In genomic region chr4:40849518-40849917, GRCm38 (mm10) we compare ENCODE assay signal across 13 mouse cellular contexts. TPM values are rescaled to one million over a fixed set of nuclear protein-coding genes. Genes with fewer than 3 reads are reported as not detected.
DNase-seq lines count a peak whose midpoint lies in the region; ATAC-seq and TF ChIP-seq lines count a peak whose summit lies in the region.
"Had no signal": no experiment of that assay in that cellular context is flagged by ENCODE, and none has a peak within 500 bp of the region (broad histone marks: within the 10 kb centered on the region; RNA-seq: fewer than 3 reads in every experiment).

No protein-coding gene starts in this region.

- no peak for ATAC-seq in heart, embryonic 13.5 days (ENCODE audit: extremely low read depth, insufficient number of reproducible peaks, low FRiP score, low TSS enrichment)
- ATAC-seq in G1E (ENCODE audit: extremely low read depth, insufficient number of reproducible peaks, low FRiP score, poor library complexity, severe bottlenecking) = no peak
- peak; percentile 71 for ATAC-seq in liver, embryonic 13.5 days (ENCODE audit: low read depth)
- no peak for ATAC-seq in intestine, embryonic 16.5 days
- ATAC-seq: forebrain, embryonic 14.5 days had no signal

- intact Hi-C loops in heart, postnatal 10 days (cut with DNase I) = no loop called here
- intact Hi-C loops in left cerebral cortex, postnatal 14 days (cut with DNase I) = no loop called here

- 43% methylated on average over 3 of the region's 3 CpGs for WGBS in heart, embryonic 13.5 days
- WGBS in liver, embryonic 13.5 days (ENCODE audit: insufficient replicate concordance) = 21% methylated on average over 3 of the region's 3 CpGs
- WGBS in intestine, embryonic 16.5 days = 87% methylated on average over 3 of the region's 3 CpGs

- H3K27ac ChIP-seq in heart, embryonic 13.5 days (replicated peaks) = peak overlapping the region; percentile 98
- peak overlapping the region; percentile 95 for H3K27ac ChIP-seq in liver, embryonic 13.5 days
- no peak overlapping the region for H3K27ac ChIP-seq in intestine, embryonic 16.5 days (ENCODE audit: low read length)
- H3K27ac ChIP-seq: hindbrain, embryonic 13.5 days had no signal

- peaks cover 78% of the 10 kb centered on the region for H3K4me1 ChIP-seq in heart, embryonic 13.5 days
- peaks cover 80% of the 10 kb centered on the region for H3K4me1 ChIP-seq in G1E (ENCODE audit: insufficient read depth, low read depth, low read length)
- peaks cover 82% of the 10 kb centered on the region for H3K4me1 ChIP-seq in liver, embryonic 13.5 days (replicated peaks)
- H3K4me1 ChIP-seq in intestine, embryonic 16.5 days (ENCODE audit: control insufficient read depth, insufficient read depth, low read length) = peaks cover 48% of the 10 kb centered on the region

- H3K4me3 ChIP-seq in heart, embryonic 13.5 days = peak overlapping the region; percentile 97
- peak overlapping the region; percentile 85; the same call in 1 of the 2 replicates for H3K4me3 ChIP-seq in G1E (ENCODE audit: low read depth, low read length)
- H3K4me3 ChIP-seq in liver, embryonic 13.5 days (replicated peaks) = peak overlapping the region; percentile 91
- H3K4me3 ChIP-seq in intestine, embryonic 16.5 days (ENCODE audit: low read length) = no peak overlapping the region
- H3K4me3 ChIP-seq: hindbrain, embryonic 13.5 days had no signal

- TF ChIP-seq CTCF in G1E (IDR thresholded peaks at IDR 0.05; ENCODE audit: low read depth, low read length) = no peak

- H3K36me3 ChIP-seq in heart, embryonic 13.5 days = no peaks in the 10 kb centered on the region
- peaks cover 37% of the 10 kb centered on the region for H3K36me3 ChIP-seq in G1E (replicated peaks)
- peaks cover 24% of the 10 kb centered on the region for H3K36me3 ChIP-seq in liver, embryonic 13.5 days
- no peaks in the 10 kb centered on the region for H3K36me3 ChIP-seq in intestine, embryonic 16.5 days (ENCODE audit: control insufficient read depth, insufficient read depth, low read length)
- H3K36me3 ChIP-seq: hindbrain, embryonic 13.5 days had no signal

- peak overlapping the region; percentile 91 for H3K4me2 ChIP-seq in heart, embryonic 13.5 days
- H3K4me2 ChIP-seq in liver, embryonic 13.5 days = peak overlapping the region; percentile 84
- H3K4me2 ChIP-seq in intestine, embryonic 16.5 days (ENCODE audit: low read depth, low read length) = no peak overlapping the region
- H3K4me2 ChIP-seq: hindbrain, embryonic 13.5 days had no signal

- H3K9ac ChIP-seq in heart, embryonic 13.5 days = peak overlapping the region; percentile 41; the same call in 1 of the 2 replicates
- peak overlapping the region; percentile 97 for H3K9ac ChIP-seq in liver, embryonic 13.5 days
- H3K9ac ChIP-seq in intestine, embryonic 16.5 days (ENCODE audit: low read depth, low read length) = no peak overlapping the region
- H3K9ac ChIP-seq: hindbrain, embryonic 13.5 days had no signal

- no peaks in the 10 kb centered on the region for H3K27me3 ChIP-seq in heart, embryonic 13.5 days (replicated peaks)
- no peaks in the 10 kb centered on the region for H3K27me3 ChIP-seq in G1E (ENCODE audit: insufficient read depth, low read length)
- H3K27me3 ChIP-seq in liver, embryonic 13.5 days = no peaks in the 10 kb centered on the region
- 0 out of 2 replicates have a peak, but pooled peaks cover 2% of the 10 kb centered on the region for H3K27me3 ChIP-seq in intestine, embryonic 16.5 days (replicated peaks; ENCODE audit: control insufficient read depth, insufficient read depth, low read length)
- H3K27me3 ChIP-seq: hindbrain, embryonic 13.5 days had no signal

- no peaks in the 10 kb centered on the region for H3K9me3 ChIP-seq in heart, embryonic 13.5 days
- H3K9me3 ChIP-seq in G1E (replicated peaks) = no peaks in the 10 kb centered on the region
- H3K9me3 ChIP-seq in liver, embryonic 13.5 days (replicated peaks) = no peaks in the 10 kb centered on the region
- no peaks in the 10 kb centered on the region for H3K9me3 ChIP-seq in intestine, embryonic 16.5 days (ENCODE audit: control insufficient read depth, low read length)
- H3K9me3 ChIP-seq: hindbrain, embryonic 13.5 days had no signal

- DNase-seq in heart, postnatal 10 days = no peak
- no peak for DNase-seq in G1E (ENCODE audit: low spot score)
- peak; percentile 86 for DNase-seq in c-Kit-positive CD71-positive TER-119-positive erythroid progenitor cells, embryonic 14.5 days (ENCODE audit: low spot score)
- DNase-seq in liver, embryonic 13.5 days = peak; percentile 79
- no peak for DNase-seq in adrenal gland, postnatal 36 days
- no peak for DNase-seq in left cerebral cortex, postnatal 14 days (ENCODE audit: low spot score in 2 of 2)
- DNase-seq: cerebellum, postnatal 14 days; kidney, adult 2 months; lung, postnatal 36 days had no signal

RNA-seq across cellular contexts. Expression of gene B4galt1, which starts 4.3 kb away (rescaled TPM):
- 46.2 and 48.1 TPM in 2 replicates for polyA plus RNA-seq in heart, embryonic 13.5 days (2015; fragmentation: Nextera tagmentation; extraction: Ambion mirVana)
- total RNA-seq in heart, postnatal 10 days (2021) = 100 to 1,000 TPM in 1 of 2 experiments, 10 to 100 TPM in 1; 95.5 to 103 TPM
- total RNA-seq in G1E (2014; fragmentation: Nextera tagmentation) (30.3 and 39.1 TPM in 2 replicates), G1E (2017) (12.6 and 15.4 TPM in 2 replicates)
- polyA plus RNA-seq in G1E (2012) = 19.6 and 19.7 TPM in 2 replicates
- polyA plus RNA-seq in liver, embryonic 13.5 days (2015; fragmentation: Nextera tagmentation; extraction: Ambion mirVana) = 29.9 and 33.8 TPM in 2 replicates
- total RNA-seq in adrenal gland, postnatal 36 days (2021) = 10 to 100 TPM; 75.7 to 89.5 TPM
- polyA plus RNA-seq in intestine, embryonic 16.5 days (2015; fragmentation: Nextera tagmentation; extraction: Ambion mirVana) = 26.6 and 27.3 TPM in 2 replicates
- 1 to 10 TPM; 6.5 to 9.0 TPM for total RNA-seq in left cerebral cortex, postnatal 14 days (2021)

Comparison
In these comparisons a context has a peak if more than half of its experiments do, and no peak if none do; other contexts are left out.
1. DNase-seq: peak in c-Kit-positive CD71-positive TER-119-positive erythroid progenitor cells, embryonic 14.5 days (single experiment) and liver, embryonic 13.5 days (single experiment); none in heart, postnatal 10 days (0 of 2), G1E (single experiment), adrenal gland, postnatal 36 days (0 of 2) and left cerebral cortex, postnatal 14 days (0 of 2).